8 mouse cellular contexts compared by ENCODE assay signal in the genomic region with DNA sequence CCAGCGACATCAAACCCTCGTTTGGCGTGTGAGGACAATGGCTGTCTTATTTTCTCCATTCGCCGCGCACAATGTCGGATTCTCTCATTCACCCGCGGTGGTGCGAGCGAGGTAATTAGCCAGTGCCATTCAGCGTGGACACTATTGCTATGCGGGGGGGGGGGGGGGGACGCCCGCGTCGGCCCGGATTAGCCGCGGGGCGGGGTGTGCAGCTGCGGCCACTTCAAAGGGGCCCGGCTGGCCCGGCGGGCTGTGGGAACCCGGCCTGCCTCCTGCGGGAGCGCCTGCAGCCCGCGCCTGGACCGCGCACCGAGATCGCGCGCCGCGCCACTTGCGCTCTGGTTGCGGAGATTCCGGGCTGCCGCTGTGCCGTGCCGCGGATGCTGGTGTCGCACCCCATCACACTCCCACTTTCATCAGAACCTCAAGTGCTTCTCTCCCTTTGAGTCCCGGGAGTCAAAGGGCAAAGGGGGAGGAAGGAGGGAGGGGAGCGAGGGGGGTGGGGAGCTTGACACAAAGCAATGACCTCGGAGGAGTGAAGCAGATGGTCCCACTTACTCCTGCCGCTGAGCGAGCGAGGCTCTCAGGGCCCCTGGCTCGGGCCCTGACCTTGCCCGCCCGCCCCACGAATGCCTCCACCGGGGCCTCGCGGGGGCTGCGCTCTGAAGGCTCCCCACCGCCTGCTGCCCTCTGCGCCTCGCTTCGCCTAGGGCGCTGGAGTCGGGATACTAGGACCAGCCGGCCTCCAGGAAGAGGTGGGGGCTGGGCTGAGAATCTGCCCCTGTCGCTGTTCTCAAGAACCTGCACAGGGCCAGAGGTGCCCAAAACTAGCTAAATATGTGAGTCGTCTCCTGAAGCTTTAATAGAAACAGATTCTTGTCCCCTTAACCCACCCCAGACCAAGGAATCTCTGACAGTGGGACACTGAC. TPM values are rescaled to one million over a fixed set of nuclear protein-coding genes. Genes with fewer than 3 reads are reported as not detected.
DNase-seq lines count a peak whose midpoint lies in the region; ATAC-seq lines count a peak whose summit lies in the region.

No protein-coding gene starts in this region.

- DNase-seq in heart, postnatal 36 days, result no peak
- DNase-seq in R1 (ENCODE audit: low read depth, low spot score), result peak; percentile 67
- DNase-seq in kidney, postnatal 4 days, result peak; percentile 54 to 66
- DNase-seq in urinary bladder, adult 2 months (ENCODE audit: low spot score), result no peak
- DNase-seq in testis, postnatal 10 days (ENCODE audit: low spot score), result no peak

- H3K36me3 ChIP-seq in heart, embryonic 14.5 days (ENCODE audit: control insufficient read depth, insufficient read depth, low read length), result no peaks in the 10 kb centered on the region
- no peaks in the 10 kb centered on the region for H3K36me3 ChIP-seq in embryonic facial prominence, embryonic 13.5 days
- no peaks in the 10 kb centered on the region for H3K36me3 ChIP-seq in neural tube, embryonic 13.5 days

- H3K4me3 ChIP-seq in heart, embryonic 14.5 days (ENCODE audit: control insufficient read depth in 1 of 2, insufficient read depth in 1 of 2, low read depth in 1 of 2, low read length in 2 of 2), result peak overlapping the region; percentile 49 to 52
- peak overlapping the region; percentile 51 for H3K4me3 ChIP-seq in embryonic facial prominence, embryonic 13.5 days
- H3K4me3 ChIP-seq in neural tube, embryonic 13.5 days, result peak overlapping the region; percentile 43

- H3K27ac ChIP-seq in heart, embryonic 14.5 days (replicated peaks in 1 of 2; ENCODE audit: control insufficient read depth in 1 of 2, insufficient read depth in 1 of 2, low read depth in 2 of 2, low read length in 2 of 2), result no peak overlapping the region
- H3K27ac ChIP-seq in embryonic facial prominence, embryonic 13.5 days, result no peak overlapping the region; the same call in 1 of the 2 replicates
- H3K27ac ChIP-seq in neural tube, embryonic 13.5 days (replicated peaks), result peak overlapping the region; percentile 85

- H3K4me1 ChIP-seq in heart, embryonic 14.5 days (ENCODE audit: control insufficient read depth in 2 of 2, insufficient read depth in 2 of 2, low read length in 2 of 2), result peaks cover 3 to 6% of the 10 kb centered on the region in 2 experiments; a peak in 3 of 4 replicates
- H3K4me1 ChIP-seq in embryonic facial prominence, embryonic 13.5 days, result peaks cover 20% of the 10 kb centered on the region
- peaks cover 85% of the 10 kb centered on the region for H3K4me1 ChIP-seq in neural tube, embryonic 13.5 days (replicated peaks)

- H3K9ac ChIP-seq in heart, embryonic 14.5 days (ENCODE audit: low read length), result peak overlapping the region; percentile 54
- H3K9ac ChIP-seq in embryonic facial prominence, embryonic 13.5 days, result peak overlapping the region; percentile 65
- H3K9ac ChIP-seq in neural tube, embryonic 13.5 days, result peak overlapping the region; percentile 72

- no peak for ATAC-seq in heart, embryonic 14.5 days (ENCODE audit: insufficient number of reproducible peaks, insufficient read depth, low FRiP score, low read depth)
- ATAC-seq in embryonic facial prominence, embryonic 13.5 days (ENCODE audit: insufficient number of reproducible peaks, insufficient read depth, low FRiP score, low TSS enrichment, low read depth), result no peak
- ATAC-seq in neural tube, embryonic 13.5 days (ENCODE audit: low read depth), result peak; percentile 87

- 2% methylated on average over 63 of the region's 69 CpGs for WGBS in heart, embryonic 14.5 days
- under 1% methylated on average over 64 of the region's 69 CpGs for WGBS in embryonic facial prominence, embryonic 13.5 days
- under 1% methylated on average over 55 of the region's 69 CpGs for WGBS in neural tube, embryonic 13.5 days

- peak overlapping the region; percentile 96 for H3K4me2 ChIP-seq in heart, embryonic 14.5 days (ENCODE audit: low read length)
- peak overlapping the region; percentile 91 for H3K4me2 ChIP-seq in embryonic facial prominence, embryonic 13.5 days
- H3K4me2 ChIP-seq in neural tube, embryonic 13.5 days, result peak overlapping the region; percentile 74

- no peaks in the 10 kb centered on the region for H3K9me3 ChIP-seq in heart, embryonic 14.5 days (ENCODE audit: control insufficient read depth, low read length)
- H3K9me3 ChIP-seq in embryonic facial prominence, embryonic 13.5 days, result no peaks in the 10 kb centered on the region
- H3K9me3 ChIP-seq in neural tube, embryonic 13.5 days, result no peaks in the 10 kb centered on the region

- H3K27me3 ChIP-seq in heart, embryonic 14.5 days (ENCODE audit: control insufficient read depth, insufficient read depth, low read length), result peaks cover 41% of the 10 kb centered on the region
- H3K27me3 ChIP-seq in embryonic facial prominence, embryonic 13.5 days, result peaks cover 31% of the 10 kb centered on the region
- no peaks in the 10 kb centered on the region for H3K27me3 ChIP-seq in neural tube, embryonic 13.5 days

- intact Hi-C loops in heart, postnatal 36 days (cut with DNase I), result no loop called here

RNA-seq across cellular contexts. Expression of a gene that starts 22.0 kb away (rescaled TPM):
- polyA plus RNA-seq in heart, embryonic 14.5 days (2014; fragmentation: Nextera tagmentation; extraction: Ambion mirVana), result 0.36 and 0.63 TPM in 2 replicates
- total RNA-seq in heart, postnatal 36 days (2021), result under 1 TPM in 1 of 2 experiments, not detected in 1; 0.08 TPM
- 2.1 and 3.0 TPM in 2 replicates for polyA plus RNA-seq in embryonic facial prominence, embryonic 13.5 days (2015; fragmentation: Nextera tagmentation; extraction: Ambion mirVana)
- 12.3 and 12.9 TPM in 2 replicates for polyA plus RNA-seq in neural tube, embryonic 13.5 days (2015; fragmentation: Nextera tagmentation; extraction: Ambion mirVana)
- polyA plus RNA-seq in urinary bladder, adult 2 months (2012; rRNA removed), result 2.3 and 2.7 TPM in 2 replicates

RNA-seq across cellular contexts. Expression of a gene that starts 32.2 kb away (rescaled TPM):
- polyA plus RNA-seq in heart, embryonic 14.5 days (2014; fragmentation: Nextera tagmentation; extraction: Ambion mirVana), result 4.3 and 5.6 TPM in 2 replicates
- total RNA-seq in heart, postnatal 36 days (2021), result 1 to 10 TPM; 3.8 to 4.1 TPM
- polyA plus RNA-seq in embryonic facial prominence, embryonic 13.5 days (2015; fragmentation: Nextera tagmentation; extraction: Ambion mirVana), result 7.1 and 8.1 TPM in 2 replicates
- polyA plus RNA-seq in neural tube, embryonic 13.5 days (2015; fragmentation: Nextera tagmentation; extraction: Ambion mirVana), result 5.4 and 6.8 TPM in 2 replicates
- polyA plus RNA-seq in urinary bladder, adult 2 months (2012; rRNA removed), result 4.4 and 4.5 TPM in 2 replicates

Comparison
In these comparisons a context has a peak if more than half of its experiments do, and no peak if none do; other contexts are left out.
1. DNase-seq: peak in R1 (single experiment) and kidney, postnatal 4 days (2 of 2); none in heart, postnatal 36 days (0 of 2), urinary bladder, adult 2 months (single experiment) and testis, postnatal 10 days (single experiment).
2. Peak in every context shown above with its lines, with median percentiles within 50 percentile points of each other: H3K4me2 ChIP-seq, H3K4me3 ChIP-seq and H3K9ac ChIP-seq.